Mouse (Mus musculus) thymus, adult 2 months (tissue): ENCODE data around the gene Slfn2. TPM values are rescaled to one million over a fixed set of nuclear protein-coding genes. Genes with fewer than 3 reads are reported as not detected.

Experiments used
- DNase-seq: peaks from one replicate; pipeline ENCODE4 v3.0.0; 2021
- H3K27ac ChIP-seq: fragments of 200-500 bp; 2 replicates; pipeline ENCODE4 v1.5.1; 2012; ENCODE audit warnings: low read length, control low read depth; ENCODE audit not compliant: control insufficient read depth, insufficient read depth
- H3K27me3 ChIP-seq: fragments of 200-500 bp; 2 replicates; pipeline ENCODE4 v1.6.1; 2012; ENCODE audit warnings: mild to moderate bottlenecking, low read length, moderate library complexity, mixed read lengths; ENCODE audit not compliant: control insufficient read depth, insufficient read depth
- H3K36me3 ChIP-seq: fragments of 200-500 bp; 2 replicates; pipeline ENCODE4 v1.6.1; 2012; ENCODE audit warnings: mild to moderate bottlenecking, low read length, moderate library complexity; ENCODE audit not compliant: control insufficient read depth, insufficient read depth
- H3K4me1 ChIP-seq: fragments of 200-500 bp; replicated peaks from 2 replicates; pipeline ENCODE4 v1.6.1; 2012; ENCODE audit warnings: low read length; ENCODE audit not compliant: control insufficient read depth, insufficient read depth
- H3K4me3 ChIP-seq: fragments of 200-500 bp; 2 replicates; pipeline ENCODE4 v1.5.1; 2012; ENCODE audit warnings: mild to moderate bottlenecking, low read length, control low read depth, moderate library complexity; ENCODE audit not compliant: control insufficient read depth, insufficient read depth
- CTCF ChIP-seq: fragments of 200-500 bp; IDR thresholded peaks from 2 replicates; pipeline ENCODE4 v1.5.1; 2012; ENCODE audit warnings: mild to moderate bottlenecking, control low read depth, low read length, moderate library complexity, borderline replicate concordance; ENCODE audit not compliant: control insufficient read depth, poor library complexity, insufficient read depth; ENCODE audit errors: extremely low read depth
- POLR2A ChIP-seq: fragments of 200-500 bp; IDR thresholded peaks from 2 replicates; pipeline ENCODE4 v1.6.1; 2012; ENCODE audit warnings: mild to moderate bottlenecking, low read length, control low read depth, moderate library complexity; ENCODE audit not compliant: control insufficient read depth, poor library complexity, insufficient read depth; ENCODE audit errors: extremely low read depth
- WGBS: fragments of 180-500 bp; shearing (Covaris S2); methylation state at CpG from one replicate; pipeline ENCODE4 v1.1.7; 2018; 5-methylcytosine and 5-hydroxymethylcytosine counted together
- polyA plus RNA-seq: library from polyadenylated mRNA; depleted of rRNA; stranded (reverse); fragments of >200 nt; gene quantifications from 2 replicates; pipeline ENCODE4 v1.2.3, GENCODE M21; 2012; rRNA removed

Gene Slfn2
- polyA plus RNA-seq, 1 experiment, result 44.7 TPM

DNA sequence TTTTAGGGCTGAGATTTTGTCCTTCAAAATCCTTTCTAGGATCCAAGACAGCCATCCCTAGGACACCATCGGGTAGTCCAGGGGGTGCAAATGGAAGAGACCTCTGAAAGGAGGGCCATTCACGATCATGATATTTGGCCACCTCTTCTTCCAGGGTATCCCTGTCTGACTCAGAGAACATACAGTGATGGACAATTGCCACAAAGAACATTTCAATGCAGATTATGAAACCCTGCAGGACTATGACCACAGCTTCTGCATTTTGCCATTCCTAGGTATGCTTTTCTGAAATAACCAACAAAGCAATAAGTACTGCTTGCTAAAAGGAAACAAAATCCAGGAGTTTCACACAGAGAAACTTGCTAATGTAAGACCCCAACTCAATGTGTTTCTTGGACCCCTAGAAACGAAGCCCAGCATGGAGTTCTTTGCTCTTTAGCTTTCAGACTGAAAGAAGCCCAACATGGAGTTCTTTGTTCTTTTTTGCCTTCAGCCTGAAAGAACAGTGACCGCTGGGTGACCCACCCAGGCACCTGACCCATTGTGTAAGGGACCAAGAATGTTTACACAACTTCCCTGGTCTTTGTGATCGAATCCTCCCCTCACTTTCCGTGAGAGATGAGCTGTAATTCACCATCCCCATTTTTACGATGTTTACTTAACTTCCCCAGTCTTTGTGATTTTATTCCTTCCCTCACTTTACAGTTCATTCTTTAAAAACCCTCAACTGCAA is 18.0 kb downstream of the Slfn2 start:
- no peak for TF ChIP-seq CTCF
- no peak for TF ChIP-seq POLR2A
- peak; percentile 0 for DNase-seq
- 96% methylated on average over 7 of the region's 7 CpGs for WGBS
- Histone ChIP-seq H3K4me3 (no peak overlapping the region), H3K36me3 (no peaks in the 10 kb centered on the region), H3K4me1 (peaks cover 18% of the 10 kb centered on the region), H3K27me3 (no peaks in the 10 kb centered on the region), H3K27ac (no peak overlapping the region)

DNA sequence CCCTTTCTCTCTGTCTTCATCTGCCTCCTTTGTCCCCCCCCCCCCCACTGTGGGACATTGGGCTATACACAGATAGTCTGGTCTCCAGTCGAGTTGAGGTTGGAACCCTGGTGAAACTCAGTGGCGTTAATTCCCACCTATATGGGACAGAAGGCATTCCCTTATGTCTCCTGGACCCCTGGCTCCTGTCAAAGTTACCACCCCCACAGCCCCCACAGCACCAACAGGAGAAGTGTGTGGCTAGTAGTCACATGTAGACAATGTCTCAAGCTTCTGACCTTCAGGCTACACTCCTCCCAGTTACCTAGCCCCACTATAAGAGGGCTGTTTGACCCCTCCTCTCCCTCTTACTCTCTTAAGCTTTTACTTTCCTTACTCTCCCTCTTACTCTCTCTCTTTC is 19.2 kb downstream of the Slfn2 start:
- DNase-seq, result peak; percentile 0
- Histone ChIP-seq H3K4me3 (no peak overlapping the region), H3K36me3 (no peaks in the 10 kb centered on the region), H3K4me1 (peaks cover 7% of the 10 kb centered on the region), H3K27ac (no peak overlapping the region), H3K27me3 (no peaks in the 10 kb centered on the region)
- WGBS, result 95% methylated on average over 2 of the region's 2 CpGs
- TF ChIP-seq POLR2A, result no peak
- TF ChIP-seq CTCF, result no peak

DNA sequence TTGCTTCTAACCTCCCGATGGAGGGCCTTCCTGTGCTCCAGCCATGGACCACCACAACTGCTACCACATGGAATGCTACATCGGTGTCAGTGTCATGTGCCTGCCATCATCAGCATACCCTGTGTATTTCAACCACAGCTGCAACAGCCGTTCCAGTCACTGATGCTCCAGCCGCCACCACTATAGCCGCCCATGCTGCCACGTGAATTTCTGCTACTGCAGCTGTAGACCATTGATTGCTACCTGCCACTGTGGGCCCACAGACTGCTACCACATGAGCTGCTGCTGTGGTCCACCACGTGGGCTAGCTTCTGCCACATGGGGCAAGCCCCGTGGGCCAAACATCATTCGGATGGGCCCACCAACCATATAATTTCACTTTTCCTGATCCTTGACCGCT is 19.8 kb downstream of the Slfn2 start:
- H3K4me3 ChIP-seq, result no peak overlapping the region

DNA sequence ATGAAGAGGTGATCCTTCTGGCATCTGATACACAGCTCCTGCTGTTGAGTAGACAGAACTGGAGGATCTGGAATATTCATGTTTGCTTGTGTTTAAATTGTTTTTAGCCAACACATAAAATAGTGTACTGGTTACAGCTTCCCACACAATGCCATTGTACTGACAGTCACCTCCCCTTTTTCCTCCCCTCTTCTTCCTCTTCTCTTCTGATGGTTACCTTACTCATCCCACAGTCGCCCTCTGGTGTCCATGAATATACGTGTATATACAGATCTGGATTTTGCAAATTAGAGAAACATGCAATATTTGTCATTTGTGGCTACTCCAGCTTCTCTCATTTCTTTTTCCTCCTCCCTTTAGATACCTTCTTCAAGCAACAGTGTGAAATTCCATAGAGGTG is 50.2 kb downstream of the Slfn2 start:
- WGBS, result 0% methylated on average over 2 of the region's 2 CpGs
- Histone ChIP-seq H3K4me1 (peaks cover 16% of the 10 kb centered on the region), H3K27me3 (no peaks in the 10 kb centered on the region), H3K36me3 (no peaks in the 10 kb centered on the region), H3K4me3 (no peak overlapping the region), H3K27ac (no peak overlapping the region)
- peak; percentile 81 for DNase-seq
- no peak for TF ChIP-seq POLR2A
- TF ChIP-seq CTCF, result no peak

More for the DNA sequence above, 19.8 kb downstream of the Slfn2 start:
- Histone ChIP-seq H3K4me1 (peaks cover 7% of the 10 kb centered on the region), H3K36me3 (no peaks in the 10 kb centered on the region), H3K27me3 (no peaks in the 10 kb centered on the region), H3K27ac (no peak overlapping the region)
- DNase-seq, result no peak
- TF ChIP-seq CTCF (no peak), POLR2A (no peak)
- WGBS, result 98% methylated on average over 10 of the region's 10 CpGs

DNA sequence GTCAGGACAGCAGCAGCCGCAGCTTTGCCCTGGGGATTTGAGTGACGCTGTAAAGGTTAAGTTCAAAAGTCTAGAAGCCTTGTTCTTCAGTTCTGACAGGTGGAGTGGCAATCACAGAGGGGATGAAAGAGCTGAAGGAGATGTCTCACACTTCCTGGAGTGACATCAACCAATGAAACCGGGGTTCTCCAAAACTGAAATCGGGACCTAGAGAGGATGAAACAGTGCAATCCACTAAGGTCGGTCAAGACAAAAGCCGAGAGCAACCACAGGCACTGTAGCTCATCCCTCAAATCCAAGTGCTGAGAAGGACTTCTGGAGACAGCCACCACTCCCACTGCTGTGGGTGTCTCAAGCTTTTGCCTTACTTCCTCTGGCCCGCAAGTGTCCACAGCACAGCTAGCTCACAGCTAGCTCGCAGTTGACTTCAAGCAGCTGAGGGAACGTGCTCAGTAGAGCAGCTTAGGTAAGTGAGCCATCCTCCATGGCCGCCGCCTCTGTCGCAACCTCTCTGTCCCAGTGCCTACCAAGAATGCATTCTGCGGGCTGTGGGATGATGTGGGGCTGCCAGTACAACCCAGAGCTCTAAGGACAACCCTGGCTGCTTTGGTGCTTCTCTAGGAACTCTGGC is 51.8 kb downstream of the Slfn2 start, which contains the start of gene Slfn1:
TSS of gene Slfn1 (plus strand) at position 253 of the 631 bp plus-strand sequence.
- Histone ChIP-seq H3K4me1 (peaks cover 16% of the 10 kb centered on the region), H3K36me3 (no peaks in the 10 kb centered on the region), H3K27ac (peak within 1 kb of the TSS; percentile 73), H3K27me3 (no peaks in the 10 kb centered on the region), H3K4me3 (peak within 1 kb of the TSS; percentile 49)
- DNase-seq, result no peak
- 77% methylated on average over 13 of the region's 13 CpGs for WGBS
- no peak for TF ChIP-seq POLR2A
- no peak for TF ChIP-seq CTCF

DNA sequence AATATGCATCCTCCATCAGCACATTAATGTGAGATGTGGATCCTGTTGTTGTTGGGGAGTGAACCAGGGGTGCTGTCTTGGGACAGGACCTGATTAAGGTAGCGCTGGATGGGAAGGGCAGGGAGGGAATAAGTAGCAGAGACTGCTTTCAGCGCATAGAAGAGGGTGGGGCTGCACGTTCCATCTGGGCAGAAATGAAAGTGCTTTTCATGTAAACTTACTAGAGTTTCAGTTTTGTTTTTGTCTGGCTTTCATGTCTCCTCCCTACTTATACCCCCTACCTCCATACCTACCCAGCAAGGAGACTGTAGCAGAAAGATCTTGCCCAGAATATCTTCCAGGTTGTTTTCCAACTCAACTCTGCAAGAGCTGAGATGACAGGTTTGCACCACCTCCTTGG is 53.1 kb downstream of the Slfn2 start:
- Histone ChIP-seq H3K4me3 (peak overlapping the region; percentile 23), H3K27me3 (no peaks in the 10 kb centered on the region), H3K27ac (no peak overlapping the region), H3K4me1 (peaks cover 18% of the 10 kb centered on the region), H3K36me3 (no peaks in the 10 kb centered on the region)
- TF ChIP-seq POLR2A, result no peak
- TF ChIP-seq CTCF, result no peak
- DNase-seq, result no peak
- 34% methylated on average over 3 of the region's 3 CpGs for WGBS

Other genes with a start within 250 kb of the Slfn2 start
- gene Rffl, start 193.9 kb upstream of the Slfn2 start, polyA plus RNA-seq, result 13.4 and 16.3 TPM in 2 replicates
- gene Rad51d, start 174.5 kb upstream of the Slfn2 start, polyA plus RNA-seq, result 22.0 and 22.6 TPM in 2 replicates
- gene Fndc8, start 173.0 kb upstream of the Slfn2 start, polyA plus RNA-seq, result 0.23 and 0.36 TPM in 2 replicates
- gene Nle1, start 156.7 kb upstream of the Slfn2 start, polyA plus RNA-seq, result 81.4 and 85.8 TPM in 2 replicates
- 1.2 and 7.1 TPM in 2 replicates for gene Unc45b, start 154.6 kb upstream of the Slfn2 start, polyA plus RNA-seq
- 7.0 and 8.4 TPM in 2 replicates for gene Slfn5, start 113.8 kb upstream of the Slfn2 start, polyA plus RNA-seq
- gene Slfn9, start 73.3 kb upstream of the Slfn2 start, polyA plus RNA-seq, result 3.3 and 4.1 TPM in 2 replicates
- gene Slfn8, start 44.3 kb upstream of the Slfn2 start, polyA plus RNA-seq, result 4.0 and 4.2 TPM in 2 replicates
- gene Slfn1, start 51.7 kb downstream of the Slfn2 start, polyA plus RNA-seq, result 16.3 and 24.3 TPM in 2 replicates
- gene Slfn4, start 110.1 kb downstream of the Slfn2 start, polyA plus RNA-seq, result 1.6 and 1.8 TPM in 2 replicates
- gene Slfn3, start 126.2 kb downstream of the Slfn2 start, polyA plus RNA-seq, result 2.7 and 3.0 TPM in 2 replicates
- gene Slfn14, start 221.6 kb downstream of the Slfn2 start, polyA plus RNA-seq, result not detected in 2 replicates
- 41.4 and 51.0 TPM in 2 replicates for gene Ap2b1, start 233.9 kb downstream of the Slfn2 start, polyA plus RNA-seq
- gene Pex12, start 237.5 kb downstream of the Slfn2 start, polyA plus RNA-seq, result 8.5 and 9.2 TPM in 2 replicates